Mouse (Mus musculus): ENCODE results near the gene Qtrt2. TPM values are rescaled to one million over a fixed set of nuclear protein-coding genes. Genes with fewer than 3 reads are reported as not detected.

Gene Qtrt2
- polyA plus RNA-seq, 1 experiment = 4.8 TPM

DNA sequence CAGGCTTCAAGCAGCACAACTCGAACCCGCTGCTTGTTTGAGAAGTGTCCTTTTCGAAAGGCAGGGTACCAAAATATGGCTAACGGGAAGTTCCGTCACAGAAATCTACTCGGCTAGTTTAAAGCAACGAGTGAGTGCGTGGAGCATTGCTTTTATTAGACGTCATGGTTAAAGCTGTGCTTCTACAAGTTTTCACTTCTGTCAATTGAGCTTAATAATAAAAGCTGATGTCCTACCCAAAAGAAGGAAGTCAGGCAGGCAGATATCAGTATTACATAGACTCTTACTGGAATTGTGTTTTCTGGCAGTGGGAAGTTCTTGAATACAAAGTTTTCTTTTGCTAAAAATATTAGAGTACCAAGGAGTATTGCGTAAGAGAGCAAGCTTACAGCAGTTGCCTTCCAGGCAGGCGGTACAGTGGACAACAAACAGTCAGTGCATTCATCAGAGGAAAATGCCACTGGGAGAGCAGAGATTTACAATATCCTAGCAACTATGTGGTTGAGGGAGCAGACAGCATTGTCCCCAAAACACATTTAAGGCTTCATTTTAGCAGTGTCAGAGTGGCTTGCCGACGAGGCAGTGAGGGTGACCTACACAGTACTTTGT is 39.3 kb upstream of the Qtrt2 start:
- H3K36me3 ChIP-seq (ENCODE audit: control insufficient read depth, insufficient read depth, low read length) = peaks cover 37% of the 10 kb centered on the region
- WGBS = 85% methylated on average over 13 of the region's 13 CpGs
- no peak overlapping the region; the same call in 1 of the 2 replicates for H3K27ac ChIP-seq (ENCODE audit: insufficient read depth, low read depth, low read length)
- H3K4me3 ChIP-seq (ENCODE audit: low read depth, low read length) = no peak overlapping the region
- no peak for TF ChIP-seq CTCF (IDR thresholded peaks at IDR 0.05; ENCODE audit: extremely low read depth, insufficient read length, insufficient replicate concordance, low read depth, low read length)
- no peak for TF ChIP-seq POLR2A (IDR thresholded peaks at IDR 0.05; ENCODE audit: low read depth, low read length)
- no peaks in the 10 kb centered on the region for H3K4me1 ChIP-seq (ENCODE audit: control insufficient read depth, insufficient read depth, insufficient read length, low read length)
- no peaks in the 10 kb centered on the region for H3K27me3 ChIP-seq (ENCODE audit: control insufficient read depth, insufficient read depth, low read length)

DNA sequence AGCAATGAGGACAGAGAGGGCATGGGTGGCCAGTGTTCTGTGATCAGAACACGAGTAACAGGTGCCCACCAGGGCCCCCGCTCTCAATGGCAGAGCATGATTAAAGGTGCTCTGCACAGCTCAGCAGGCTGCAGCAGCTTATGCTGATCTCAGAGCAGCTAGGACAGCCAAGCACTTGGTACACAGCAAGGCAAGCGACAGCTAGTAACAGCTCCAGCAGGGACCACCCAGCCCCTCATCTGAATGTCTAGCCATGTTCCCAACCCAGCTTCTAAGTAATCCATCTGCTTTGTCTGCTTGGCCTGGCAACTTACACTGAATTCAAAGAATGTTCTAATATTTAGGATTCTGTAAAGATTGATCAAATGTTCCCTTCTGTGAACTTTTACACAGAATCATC is 37.2 kb upstream of the Qtrt2 start:
- no peaks in the 10 kb centered on the region for H3K27me3 ChIP-seq (ENCODE audit: control insufficient read depth, insufficient read depth, low read length)
- peaks cover 28% of the 10 kb centered on the region for H3K36me3 ChIP-seq (ENCODE audit: control insufficient read depth, insufficient read depth, low read length)
- H3K4me1 ChIP-seq (ENCODE audit: control insufficient read depth, insufficient read depth, insufficient read length, low read length) = no peaks in the 10 kb centered on the region
- H3K27ac ChIP-seq (ENCODE audit: insufficient read depth, low read depth, low read length) = no peak overlapping the region
- TF ChIP-seq CTCF (IDR thresholded peaks at IDR 0.05; ENCODE audit: extremely low read depth, insufficient read length, insufficient replicate concordance, low read depth, low read length) (no peak), POLR2A (IDR thresholded peaks at IDR 0.05; ENCODE audit: low read depth, low read length) (no peak)
- H3K4me3 ChIP-seq (ENCODE audit: low read depth, low read length) = no peak overlapping the region
- WGBS = 88% methylated on average over 3 of the region's 3 CpGs

DNA sequence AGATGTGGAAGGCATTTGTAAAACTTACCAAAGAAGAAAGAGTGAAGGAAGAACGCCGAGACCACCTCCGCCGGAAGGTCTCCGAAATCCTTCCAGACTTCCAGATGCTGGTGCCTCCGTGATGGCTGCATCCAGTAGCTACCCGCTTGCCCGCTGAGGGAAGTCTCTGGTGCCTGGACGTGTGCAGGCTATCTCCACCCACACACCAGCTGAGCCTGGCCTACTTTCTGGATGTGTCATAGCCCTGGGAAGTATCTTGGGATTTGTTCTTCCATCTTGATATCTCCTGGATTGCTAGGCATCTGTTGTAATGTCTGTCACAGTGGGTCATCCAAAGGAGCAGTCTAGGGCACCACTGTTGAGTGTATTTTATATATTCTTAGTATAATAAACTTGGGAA is 36.7 kb upstream of the Qtrt2 start:
- H3K4me1 ChIP-seq (ENCODE audit: control insufficient read depth, insufficient read depth, insufficient read length, low read length) = no peaks in the 10 kb centered on the region
- WGBS = 91% methylated on average over 9 of the region's 9 CpGs
- H3K36me3 ChIP-seq (ENCODE audit: control insufficient read depth, insufficient read depth, low read length) = peaks cover 25% of the 10 kb centered on the region
- no peak overlapping the region for H3K27ac ChIP-seq (ENCODE audit: insufficient read depth, low read depth, low read length)
- TF ChIP-seq POLR2A (IDR thresholded peaks at IDR 0.05; ENCODE audit: low read depth, low read length) (no peak), CTCF (IDR thresholded peaks at IDR 0.05; ENCODE audit: extremely low read depth, insufficient read length, insufficient replicate concordance, low read depth, low read length) (no peak)
- no peak overlapping the region for H3K4me3 ChIP-seq (ENCODE audit: low read depth, low read length)
- no peaks in the 10 kb centered on the region for H3K27me3 ChIP-seq (ENCODE audit: control insufficient read depth, insufficient read depth, low read length)

- TF ChIP-seq POLR2A (IDR thresholded peaks at IDR 0.05; ENCODE audit: low read depth, low read length) (no peak), CTCF (IDR thresholded peaks at IDR 0.05; ENCODE audit: extremely low read depth, insufficient read length, insufficient replicate concordance, low read depth, low read length) (no peak)
- Histone ChIP-seq H3K36me3 (ENCODE audit: control insufficient read depth, insufficient read depth, low read length) (peaks cover 8% of the 10 kb centered on the region), H3K27ac (ENCODE audit: insufficient read depth, low read depth, low read length) (no peak overlapping the region), H3K27me3 (ENCODE audit: control insufficient read depth, insufficient read depth, low read length) (no peaks in the 10 kb centered on the region), H3K4me1 (ENCODE audit: control insufficient read depth, insufficient read depth, insufficient read length, low read length) (no peaks in the 10 kb centered on the region), H3K4me3 (ENCODE audit: low read depth, low read length) (no peak overlapping the region)
- WGBS = 92% methylated on average over 4 of the region's 4 CpGs
These were observed 31.4 kb upstream of the Qtrt2 start for GRCm38 (mm10) chr16:43958038-43958437.

DNA sequence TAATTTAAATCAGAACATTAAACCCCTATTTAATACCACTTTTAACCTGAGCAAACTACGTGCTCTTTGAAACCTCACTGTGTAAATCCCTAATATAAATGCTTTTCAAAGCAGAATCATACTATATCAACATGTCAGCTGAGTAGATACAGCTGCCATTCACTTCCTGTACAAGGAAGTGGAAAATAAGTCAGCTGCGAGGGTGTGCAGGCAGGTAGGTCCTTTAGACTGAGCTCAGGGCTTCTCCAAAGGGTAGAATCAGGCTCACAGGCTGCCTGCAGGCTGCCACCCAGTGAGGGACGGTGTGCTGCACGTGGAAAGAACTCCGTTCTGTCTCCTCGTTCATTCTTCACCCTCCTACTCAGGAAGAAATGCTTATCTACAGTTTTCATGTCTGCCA is 28.3 kb upstream of the Qtrt2 start:
- Histone ChIP-seq H3K27me3 (ENCODE audit: control insufficient read depth, insufficient read depth, low read length) (no peaks in the 10 kb centered on the region), H3K4me1 (ENCODE audit: control insufficient read depth, insufficient read depth, insufficient read length, low read length) (no peaks in the 10 kb centered on the region), H3K36me3 (ENCODE audit: control insufficient read depth, insufficient read depth, low read length) (peaks cover 2% of the 10 kb centered on the region), H3K27ac (ENCODE audit: insufficient read depth, low read depth, low read length) (no peak overlapping the region), H3K4me3 (ENCODE audit: low read depth, low read length) (no peak overlapping the region)
- TF ChIP-seq CTCF (IDR thresholded peaks at IDR 0.05; ENCODE audit: extremely low read depth, insufficient read length, insufficient replicate concordance, low read depth, low read length) = no peak
- no peak for TF ChIP-seq POLR2A (IDR thresholded peaks at IDR 0.05; ENCODE audit: low read depth, low read length)
- 67% methylated on average over 6 of the region's 6 CpGs for WGBS

DNA sequence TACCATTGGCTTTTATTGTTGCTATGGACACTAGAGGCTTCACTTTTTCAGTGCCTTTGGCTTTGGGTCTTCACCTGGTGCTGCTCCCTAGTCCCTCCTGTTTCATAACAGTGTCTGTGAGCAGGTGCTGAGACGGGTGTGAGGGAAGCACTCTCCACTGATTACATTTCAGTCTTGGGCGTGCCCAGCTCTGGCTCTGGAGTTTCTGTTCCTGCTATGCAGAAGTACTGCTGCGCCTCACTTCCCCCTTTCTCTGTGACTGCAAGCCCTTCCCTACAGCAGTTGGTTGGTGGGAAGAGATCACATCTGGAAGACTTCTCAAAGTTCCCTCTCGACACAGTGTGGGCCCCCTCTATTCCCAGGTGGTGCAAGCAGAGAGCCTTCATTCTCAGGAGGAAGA is 25.0 kb upstream of the Qtrt2 start:
- 29% methylated on average over 4 of the region's 4 CpGs for WGBS
- no peaks in the 10 kb centered on the region for H3K27me3 ChIP-seq (ENCODE audit: control insufficient read depth, insufficient read depth, low read length)
- no peak for TF ChIP-seq POLR2A (IDR thresholded peaks at IDR 0.05; ENCODE audit: low read depth, low read length)
- TF ChIP-seq CTCF (IDR thresholded peaks at IDR 0.05; ENCODE audit: extremely low read depth, insufficient read length, insufficient replicate concordance, low read depth, low read length) = no peak

DNA sequence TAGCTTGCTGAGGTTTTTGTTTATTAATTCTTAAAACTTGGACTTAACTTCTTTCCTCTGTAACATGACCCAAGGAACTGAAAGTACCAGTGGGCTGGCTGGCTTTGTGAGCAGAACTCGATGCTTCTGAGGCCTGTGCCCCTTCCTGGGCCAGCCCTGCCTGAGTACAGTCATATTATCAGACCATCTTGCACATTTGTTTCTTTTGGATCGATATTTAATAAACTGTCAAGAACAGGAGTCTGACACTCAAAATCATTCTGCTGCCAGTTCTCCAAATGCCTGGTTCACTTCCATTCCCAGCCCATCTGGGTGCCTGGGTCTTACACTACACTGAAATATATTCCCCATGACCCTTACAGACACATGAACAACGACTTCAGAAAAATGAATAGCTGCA is 19.3 kb upstream of the Qtrt2 start:
- 76% methylated on average over 3 of the region's 3 CpGs for WGBS
- no peaks in the 10 kb centered on the region for H3K36me3 ChIP-seq (ENCODE audit: control insufficient read depth, insufficient read depth, low read length)
- no peak overlapping the region for H3K4me3 ChIP-seq (ENCODE audit: low read depth, low read length)
- H3K27ac ChIP-seq (ENCODE audit: insufficient read depth, low read depth, low read length) = no peak overlapping the region
- H3K27me3 ChIP-seq (ENCODE audit: control insufficient read depth, insufficient read depth, low read length) = no peaks in the 10 kb centered on the region
- TF ChIP-seq POLR2A (IDR thresholded peaks at IDR 0.05; ENCODE audit: low read depth, low read length) = no peak
- no peak for TF ChIP-seq CTCF (IDR thresholded peaks at IDR 0.05; ENCODE audit: extremely low read depth, insufficient read length, insufficient replicate concordance, low read depth, low read length)
- H3K4me1 ChIP-seq (ENCODE audit: control insufficient read depth, insufficient read depth, insufficient read length, low read length) = no peaks in the 10 kb centered on the region

More for the DNA sequence above, 25.0 kb upstream of the Qtrt2 start:
- Histone ChIP-seq H3K4me3 (ENCODE audit: low read depth, low read length) (no peak overlapping the region), H3K4me1 (ENCODE audit: control insufficient read depth, insufficient read depth, insufficient read length, low read length) (no peaks in the 10 kb centered on the region), H3K27ac (ENCODE audit: insufficient read depth, low read depth, low read length) (no peak overlapping the region), H3K36me3 (ENCODE audit: control insufficient read depth, insufficient read depth, low read length) (no peaks in the 10 kb centered on the region)
